Mouse (Mus musculus) MEL (cell line): Measurements from ENCODE around the gene Senp1.

Source experiments
- BHLHE40 ChIP-seq: IDR thresholded peaks from 2 replicates; pipeline ENCODE4 v1.6.1; 2012; ENCODE audit warnings: low read depth, mild to moderate bottlenecking, inconsistent platforms, low read length, improper control_type of control experiment, borderline replicate concordance
- CTCF ChIP-seq, 3 experiments: IDR thresholded peaks in 2 of 3; conservative IDR thresholded peaks in 1 of 3; 2 replicates each; pipeline ENCODE4 v1.5.1; 2011 to 2012; ENCODE audit warnings: low read length in 3 of 3, low read depth in 2 of 3, mild to moderate bottlenecking in 2 of 3, improper control_type of control experiment in 1 of 3, inconsistent platforms in 1 of 3, mixed read lengths in 1 of 3, moderate library complexity in 1 of 3; ENCODE audit not compliant: control insufficient read depth in 1 of 3, insufficient read depth in 1 of 3, poor library complexity in 1 of 3, severe bottlenecking in 1 of 3
- EP300 ChIP-seq, 2 experiments: IDR thresholded peaks; 2 replicates each; pipeline ENCODE4 v1.6.1; 2011; ENCODE audit warnings: improper control_type of control experiment in 2 of 2, low read length in 2 of 2, low read depth in 1 of 2, mild to moderate bottlenecking in 1 of 2
- GABPA ChIP-seq: IDR thresholded peaks from 2 replicates; pipeline ENCODE4 v1.6.1; 2012; ENCODE audit warnings: low read depth, mild to moderate bottlenecking, inconsistent platforms, low read length, improper control_type of control experiment, moderate library complexity
- MAFK ChIP-seq: IDR thresholded peaks from 2 replicates; pipeline ENCODE4 v1.6.1; 2011; ENCODE audit warnings: low read depth, mild to moderate bottlenecking, low read length, improper control_type of control experiment, borderline replicate concordance
- MAX ChIP-seq: IDR thresholded peaks from 2 replicates; pipeline ENCODE4 v1.6.1; 2011; ENCODE audit warnings: low read length, improper control_type of control experiment
- MAZ ChIP-seq: IDR thresholded peaks from 2 replicates; pipeline ENCODE4 v1.6.1; 2012; ENCODE audit warnings: low read depth, mild to moderate bottlenecking, inconsistent platforms, low read length, improper control_type of control experiment
- POLR2A ChIP-seq, 2 experiments: IDR thresholded peaks; 2 replicates each; pipeline ENCODE4 v1.6.1; 2011 to 2012; ENCODE audit warnings: low read length in 2 of 2, mild to moderate bottlenecking in 2 of 2, control low read depth in 1 of 2, improper control_type of control experiment in 1 of 2, low read depth in 1 of 2, moderate library complexity in 1 of 2; ENCODE audit not compliant: control insufficient read depth in 1 of 2, insufficient read depth in 1 of 2, poor library complexity in 1 of 2
- POLR2AphosphoS5 ChIP-seq: IDR thresholded peaks from 2 replicates; pipeline ENCODE4 v1.6.1; 2012; ENCODE audit warnings: low read depth, borderline replicate concordance, mild to moderate bottlenecking, inconsistent platforms, low read length, moderate library complexity, mixed read lengths
- RCOR1 ChIP-seq: IDR thresholded peaks from 2 replicates; pipeline ENCODE4 v1.6.1; 2012; ENCODE audit warnings: low read depth, mild to moderate bottlenecking, inconsistent platforms, low read length, improper control_type of control experiment
- TCF12 ChIP-seq: IDR thresholded peaks from 2 replicates; pipeline ENCODE4 v1.6.1; 2014; ENCODE audit warnings: low read depth, mild to moderate bottlenecking, inconsistent platforms, low read length, improper control_type of control experiment, moderate library complexity
- USF1 ChIP-seq: IDR thresholded peaks from 2 replicates; pipeline ENCODE4 v1.6.1; 2014; ENCODE audit warnings: low read depth, mild to moderate bottlenecking, inconsistent platforms, low read length, improper control_type of control experiment, moderate library complexity
- ZC3H11A ChIP-seq: IDR thresholded peaks from 2 replicates; pipeline ENCODE4 v1.6.1; 2012; ENCODE audit warnings: low read depth, mild to moderate bottlenecking, inconsistent platforms, low read length, improper control_type of control experiment
- ZNF384 ChIP-seq: IDR thresholded peaks from 2 replicates; pipeline ENCODE4 v1.6.1; 2012; ENCODE audit warnings: low read depth, mild to moderate bottlenecking, inconsistent platforms, low read length, improper control_type of control experiment

DNA sequence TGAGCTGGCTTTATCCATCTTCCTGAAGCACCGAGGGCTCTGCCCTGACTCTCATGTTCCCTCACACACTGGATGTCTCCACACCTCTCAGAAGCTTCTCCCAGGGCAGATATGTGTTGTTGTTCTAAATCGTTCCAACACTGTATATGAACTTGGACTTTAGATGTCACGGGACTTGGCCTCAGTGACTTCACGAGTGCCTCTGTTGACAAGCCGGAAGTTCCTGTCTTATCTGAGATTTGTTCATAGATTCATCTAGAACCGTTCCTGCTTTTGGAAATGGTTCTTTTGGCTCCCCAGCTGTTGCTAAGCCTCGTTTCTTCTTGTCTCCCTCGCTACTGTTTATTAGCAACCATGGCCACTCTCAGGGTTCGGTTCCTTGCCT, 22.2 kb upstream of the Senp1 start:
- TF ChIP-seq EP300 (IDR thresholded peaks at IDR 0.05; ENCODE audit: low read depth in 1 of 2, low read length in 2 of 2) (peak in 1 of 2 experiments; percentile 24; a peak in 1 of 4 replicates), CTCF (IDR thresholded peaks at IDR 0.05 in 2 of 3, conservative IDR thresholded peaks at IDR 0.05 in 1 of 3; ENCODE audit: control insufficient read depth in 1 of 3, insufficient read depth in 1 of 3, low read depth in 2 of 3, low read length in 3 of 3, poor library complexity in 1 of 3, severe bottlenecking in 1 of 3) (no peak), POLR2A (IDR thresholded peaks at IDR 0.05; ENCODE audit: control insufficient read depth in 1 of 2, insufficient read depth in 1 of 2, low read depth in 1 of 2, low read length in 2 of 2, poor library complexity in 1 of 2) (no peak), USF1 (peak; percentile 52; the same call in 1 of the 2 replicates), MAX (peak; percentile 14; the same call in 1 of the 2 replicates), ZNF384 (no peak), TCF12 (0 out of 2 replicates have a peak, but pooled peaks have one; percentile 17), RCOR1 (0 out of 2 replicates have a peak, but pooled peaks have one; percentile 47), ZC3H11A (no peak), BHLHE40 (peak; percentile 89; the same call in 1 of the 2 replicates), MAZ (no peak), POLR2AphosphoS5 (no peak), MAFK (no peak), GABPA (no peak)
